Mouse (Mus musculus) frontal cortex, adult 2 months (tissue): ENCODE measurements around the gene Zmym5. TPM values are rescaled to one million over a fixed set of nuclear protein-coding genes. Genes with fewer than 3 reads are reported as not detected.
"Not testable (repeated sequence)": the region's sequence is repeated elsewhere in the genome, so short reads cannot be mapped to it uniquely, and the experiment has no call there.

Experiments
- DNase-seq, 2 experiments: peaks; one replicate each; pipeline ENCODE4 v3.0.0; 2022; ENCODE audit warnings: low spot score in 1 of 2; ENCODE audit errors: extremely low spot score in 1 of 2
- polyA plus RNA-seq: library from polyadenylated mRNA; depleted of rRNA; stranded (reverse); fragments of >200 nt; gene quantifications from 2 replicates; pipeline ENCODE4 v1.2.3, GENCODE M21; 2012; rRNA removed

Zmym5 gene
- 26.9 and 30.9 TPM in 2 replicates for polyA plus RNA-seq

DNA sequence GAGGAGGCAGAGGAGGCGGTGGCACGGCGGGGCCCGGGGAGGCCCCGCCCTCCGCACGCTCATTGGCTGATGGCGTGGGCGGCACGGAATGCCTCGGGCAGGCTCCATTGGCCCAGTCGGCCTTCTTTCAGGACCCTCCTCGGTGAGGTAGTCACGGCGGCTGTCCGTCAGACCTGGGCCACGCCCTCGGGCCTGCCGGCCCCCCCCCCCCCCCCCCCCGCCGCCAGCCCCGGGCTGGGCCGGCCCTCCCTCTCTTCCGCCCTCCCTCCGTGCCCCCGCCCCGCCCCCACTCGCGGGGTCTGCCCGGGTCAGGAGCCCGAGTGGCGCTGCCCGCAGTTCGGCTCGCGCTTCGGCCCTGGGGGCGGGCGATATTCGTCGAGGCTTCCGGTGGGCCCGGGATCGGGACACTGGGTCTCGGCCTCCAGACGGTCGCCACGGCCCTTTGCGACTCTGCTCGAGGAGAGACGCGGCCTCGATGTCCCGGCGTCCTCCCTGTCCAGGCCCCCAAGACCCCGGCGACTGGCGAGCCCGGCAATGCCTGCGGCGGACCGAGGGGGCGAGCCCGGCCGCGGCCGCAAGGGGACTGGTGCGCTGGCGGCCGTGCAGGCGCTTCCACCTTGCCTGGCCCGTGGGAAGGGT is at the start of gene Zmym5:
Gene Zmym5, minus strand, starts transcription at position 16 of the 639 bp plus-strand sequence.
- peak; percentile 86 to 90 for DNase-seq

DNA sequence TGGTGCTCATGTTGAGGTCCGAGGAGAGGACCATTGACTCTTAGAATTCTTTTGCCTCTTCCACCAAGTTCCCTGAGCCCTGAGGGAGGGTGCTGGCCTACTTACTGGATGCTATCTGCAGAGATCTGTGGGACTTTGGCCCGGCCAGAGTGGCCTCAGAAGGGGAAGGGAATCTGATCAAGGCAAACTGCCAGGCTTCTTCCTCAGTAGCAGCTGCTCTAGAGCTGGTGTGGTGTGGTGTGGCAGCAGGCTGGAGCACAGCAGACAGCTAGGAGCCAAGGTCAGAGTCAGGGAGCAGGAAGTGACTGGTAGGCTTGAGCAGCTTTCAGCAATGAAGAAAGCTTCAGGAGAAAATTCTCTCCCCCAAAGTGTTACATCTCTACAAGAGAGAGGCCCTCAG is 38.2 kb upstream of the Zmym5 start:
- no peak for DNase-seq

- no peak for DNase-seq
Measured at GRCm38 (mm10) chr14:56848322-56848721, 36.8 kb upstream of the Zmym5 start.

DNA sequence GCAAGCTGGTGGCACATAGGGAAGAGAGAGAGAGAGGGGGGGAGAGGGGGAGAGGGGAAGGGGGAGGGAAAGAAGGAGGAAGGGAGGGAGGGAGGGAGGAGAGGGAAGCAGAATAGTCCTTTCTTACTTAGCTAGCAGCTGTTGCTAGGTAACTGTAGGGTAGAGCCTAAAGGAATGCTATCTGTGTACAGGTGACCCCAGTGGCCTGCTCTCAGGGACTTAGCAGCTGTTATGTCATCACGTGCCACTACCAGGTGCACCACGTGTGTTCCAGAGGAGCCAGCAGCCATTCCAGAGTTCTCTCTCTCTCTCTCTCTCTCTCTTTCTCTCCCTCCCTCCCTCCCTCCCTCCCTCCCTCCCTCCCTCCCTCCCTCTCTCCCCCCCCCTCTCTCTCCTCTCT is 33.0 kb upstream of the Zmym5 start:
- no peak for DNase-seq

DNA sequence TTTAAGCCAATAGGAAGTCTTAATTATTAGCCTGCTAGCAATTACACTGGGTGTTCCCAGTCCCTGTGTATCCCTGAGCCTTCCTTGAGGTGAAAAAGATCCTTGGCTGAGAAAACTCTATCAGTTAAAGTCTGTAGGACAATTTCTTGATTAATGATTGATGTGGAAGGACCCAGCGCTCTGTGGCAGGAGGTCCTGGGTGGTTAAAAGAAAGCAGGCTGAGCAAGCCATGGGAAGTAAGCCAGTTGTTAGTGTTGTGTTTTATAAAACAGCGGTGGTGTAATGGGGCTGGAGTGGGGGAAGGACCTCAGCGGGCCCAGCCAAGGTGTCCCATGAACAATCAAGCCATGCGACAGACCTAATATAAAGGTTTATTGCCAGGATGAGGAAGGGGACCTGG is 32.5 kb upstream of the Zmym5 start:
- no peak for DNase-seq

GRCm38 (mm10) chr14:56834576-56834975 is 23.1 kb upstream of the Zmym5 start:
- not testable (repeated sequence) for DNase-seq

GRCm38 (mm10) chr14:56833211-56833610 is 21.7 kb upstream of the Zmym5 start:
- not testable (repeated sequence) for DNase-seq

- DNase-seq, result no peak
Measured at GRCm38 (mm10) chr14:56832563-56833113, 21.1 kb upstream of the Zmym5 start.

GRCm38 (mm10) chr14:56832147-56832546 is 20.6 kb upstream of the Zmym5 start:
- no peak for DNase-seq

DNA sequence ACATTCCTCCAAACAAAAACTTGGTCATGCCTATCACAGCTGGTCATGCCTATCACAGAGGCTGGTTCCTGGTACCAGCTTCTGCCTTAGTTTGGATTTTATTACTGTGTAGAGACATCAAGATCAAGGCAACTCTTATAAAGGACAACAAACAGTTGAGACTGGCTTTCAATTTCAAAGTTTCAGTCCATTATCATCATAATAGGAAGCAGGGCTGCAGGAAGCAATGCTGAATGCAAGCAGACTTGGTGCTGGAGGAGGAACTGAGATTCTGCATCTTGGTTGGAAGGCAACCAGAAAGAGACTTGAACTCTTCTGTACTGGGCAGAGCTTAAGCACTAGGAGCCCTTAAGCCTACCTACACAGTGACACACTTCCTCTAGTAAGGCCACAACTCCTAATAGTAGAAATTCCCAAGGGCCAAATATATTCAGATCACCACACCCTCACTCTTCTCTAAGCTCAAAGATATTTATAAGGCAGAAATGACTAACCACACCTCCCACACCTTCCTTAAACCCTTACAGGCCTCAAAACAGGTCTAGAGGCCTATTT is 19.1 kb upstream of the Zmym5 start:
- DNase-seq, result no peak

GRCm38 (mm10) chr14:56824562-56824961 is 13.0 kb upstream of the Zmym5 start:
- DNase-seq, result no peak

GRCm38 (mm10) chr14:56817616-56818015 is 6.1 kb upstream of the Zmym5 start:
- DNase-seq, result no peak

- DNase-seq, result no peak
Measured at GRCm38 (mm10) chr14:56817131-56817530, 5.6 kb upstream of the Zmym5 start.

DNA sequence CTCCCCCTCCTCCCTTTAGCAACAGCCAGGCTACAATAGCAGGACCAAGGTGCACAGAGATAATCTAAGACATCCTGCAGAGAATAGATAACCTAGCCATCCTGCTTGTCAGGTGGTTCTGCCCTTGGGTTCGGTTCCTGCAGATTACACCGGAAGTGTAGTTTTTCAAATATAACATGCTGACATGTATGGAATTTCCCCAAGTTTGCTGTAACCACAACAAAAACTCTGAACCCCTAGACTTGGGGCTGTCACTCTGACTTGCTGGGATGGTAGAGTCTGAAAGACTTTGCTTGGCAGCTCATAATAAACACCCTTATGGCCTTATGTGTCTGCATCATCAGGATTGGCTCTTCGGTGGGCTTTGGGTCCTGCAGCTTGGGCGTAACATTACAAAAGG is 5.0 kb upstream of the Zmym5 start:
- no peak for DNase-seq

GRCm38 (mm10) chr14:56812520-56813036 is 1.1 kb upstream of the Zmym5 start:
- DNase-seq, result peak; percentile 81 to 86

DNA sequence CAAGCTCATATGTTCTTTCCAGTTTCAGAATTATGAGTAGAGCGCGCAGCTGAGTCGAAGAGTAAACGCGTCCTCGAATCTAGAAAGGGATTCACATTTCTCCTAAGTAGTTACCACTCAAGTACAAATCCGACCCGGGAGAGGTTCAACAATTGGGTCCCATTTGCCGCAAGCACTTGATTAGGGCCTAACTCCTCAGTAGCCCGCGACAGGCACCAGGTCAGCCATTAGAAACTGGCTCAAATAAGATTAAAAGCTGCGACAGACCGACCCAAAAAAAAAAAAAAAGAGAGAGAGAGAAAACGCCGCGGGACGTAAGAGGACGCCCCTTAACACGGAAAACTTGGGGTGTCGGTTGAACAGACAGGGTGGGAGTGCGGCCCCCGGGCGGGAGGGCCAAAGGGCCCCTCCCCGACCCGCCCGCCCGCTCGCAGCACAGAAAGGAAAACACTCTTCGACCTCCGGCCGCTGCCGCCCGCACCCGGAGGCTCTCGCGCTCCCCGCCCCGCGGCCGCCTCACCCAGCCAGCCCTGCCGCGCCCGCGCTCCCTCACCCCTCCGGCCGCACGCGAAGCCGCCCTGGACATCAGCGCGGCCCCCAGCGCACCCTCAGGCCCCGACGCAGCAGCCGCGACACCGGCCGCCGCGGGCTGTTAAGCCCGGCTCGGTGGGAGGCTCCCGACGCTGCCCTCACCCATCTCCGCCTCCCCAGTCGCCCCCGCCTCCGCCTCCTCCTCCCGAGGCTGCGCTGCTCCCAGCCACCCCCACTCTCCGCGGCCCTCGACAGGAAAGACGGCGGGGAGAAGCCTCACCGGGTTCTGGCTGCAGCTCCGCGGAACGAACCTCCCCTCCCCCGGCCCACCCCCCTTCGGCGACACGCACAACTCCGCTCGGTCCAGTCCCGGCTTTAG is 480 bp downstream of the Zmym5 start:
- peak in 1 of 2 experiments; percentile 35 for DNase-seq

GRCm38 (mm10) chr14:56793243-56793642 is 18.3 kb downstream of the Zmym5 start:
- DNase-seq, result peak in 1 of 2 experiments; percentile 61

- DNase-seq, result no peak
Measured at GRCm38 (mm10) chr14:56784575-56784974, 26.9 kb downstream of the Zmym5 start.

GRCm38 (mm10) chr14:56778933-56779300 is 32.6 kb downstream of the Zmym5 start:
- no peak for DNase-seq

DNA sequence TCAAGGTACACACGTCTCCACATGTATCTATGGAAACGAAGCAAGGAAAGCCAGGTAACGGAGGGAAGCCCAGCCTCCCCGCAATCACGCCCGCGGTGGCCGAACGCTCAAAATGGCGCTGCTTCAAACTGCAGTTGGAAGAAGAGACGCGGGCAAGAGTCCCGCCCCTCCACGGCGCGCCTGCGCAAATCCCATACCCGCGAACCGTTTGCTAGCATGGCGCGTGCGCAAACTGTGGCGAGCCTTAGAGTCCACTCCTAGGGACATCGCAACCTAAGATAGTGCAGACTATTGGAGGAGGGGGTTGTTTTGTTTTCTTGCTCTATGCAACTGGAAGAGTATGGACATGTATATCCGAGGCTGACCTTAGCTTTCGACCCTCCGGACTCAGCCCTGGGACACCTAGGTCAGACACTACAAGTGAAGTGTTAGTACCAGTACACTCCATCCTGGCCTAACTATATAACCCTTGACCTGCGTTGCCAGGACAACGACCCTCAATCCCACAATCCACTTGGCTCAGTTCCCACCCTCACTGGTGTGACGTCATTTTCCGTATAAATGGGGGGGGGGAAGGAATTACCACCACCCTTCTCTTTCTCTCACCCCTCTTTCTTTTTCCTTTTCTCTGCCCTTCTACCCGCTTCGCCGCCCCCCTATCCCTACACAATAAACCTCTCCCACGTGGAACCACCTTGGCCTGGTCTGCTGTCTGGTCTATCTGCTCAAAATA is 33.1 kb downstream of the Zmym5 start, which contains the start of gene Pspc1:
Gene Pspc1, minus strand, starts transcription at position 117 of the 733 bp plus-strand sequence.
- DNase-seq, result peak; percentile 93 to 98
